Mouse (Mus musculus): Measurements from ENCODE around the gene Timm22.

Timm22 gene

DNA sequence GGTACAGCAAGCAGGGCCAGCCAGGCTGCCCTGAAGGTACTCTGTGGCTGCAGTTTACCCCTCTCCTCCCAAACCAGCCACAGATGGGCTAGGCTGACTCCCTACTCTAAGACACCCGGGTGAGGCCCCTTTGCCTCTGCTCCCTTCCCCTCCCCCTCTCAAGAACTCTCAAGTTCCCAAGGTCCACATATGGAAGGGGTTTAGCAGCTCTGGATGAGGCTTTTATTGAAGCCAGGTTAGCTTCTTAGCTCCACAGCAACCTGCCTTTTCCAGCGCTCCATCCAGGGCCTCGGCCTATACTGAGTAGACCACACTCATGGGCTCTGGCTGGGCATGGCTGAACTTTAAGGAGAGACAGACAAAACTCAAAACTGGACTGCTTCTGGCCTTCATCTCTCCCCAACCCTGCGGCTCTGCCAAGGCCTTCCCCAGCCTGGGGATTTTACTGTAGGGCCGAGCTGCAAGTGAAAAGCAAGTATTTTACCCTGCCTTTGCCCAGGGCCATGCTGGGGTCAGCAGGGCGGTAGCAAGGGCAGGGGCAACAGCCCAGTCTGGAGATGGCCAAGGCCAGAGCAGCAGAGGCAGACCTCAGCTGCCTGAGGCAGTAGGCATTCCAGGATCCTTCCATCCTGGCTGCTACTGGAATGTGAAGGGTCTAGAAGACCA, 23.3 kb downstream of the Timm22 start:
- no peak for DNase-seq (ENCODE audit: low read depth, low spot score)

DNA sequence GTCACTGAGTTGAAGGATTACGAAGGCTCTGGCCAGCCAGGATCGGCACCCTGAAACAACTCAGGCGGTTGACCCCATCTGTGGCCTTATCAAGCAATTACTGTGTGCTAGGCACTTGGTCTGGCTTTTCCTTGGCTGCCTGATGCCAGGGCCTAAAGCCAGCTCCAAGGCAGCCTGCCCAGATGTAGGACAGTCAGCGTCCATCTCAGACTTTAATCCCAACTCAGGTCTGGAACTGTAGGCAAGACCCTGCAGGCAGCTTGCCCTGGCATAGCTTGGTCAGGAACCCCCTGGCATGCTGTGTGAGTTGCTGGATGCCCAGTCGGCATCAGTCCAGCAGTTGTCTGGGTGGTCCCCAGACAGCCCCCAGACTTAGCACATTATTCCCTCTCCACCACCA, 29.3 kb downstream of the Timm22 start:
- DNase-seq (ENCODE audit: low read depth, low spot score): no peak

GRCm38 (mm10) chr11:76436864-76437437, 30.2 kb downstream of the Timm22 start:
- DNase-seq (ENCODE audit: low read depth, low spot score): no peak

DNA sequence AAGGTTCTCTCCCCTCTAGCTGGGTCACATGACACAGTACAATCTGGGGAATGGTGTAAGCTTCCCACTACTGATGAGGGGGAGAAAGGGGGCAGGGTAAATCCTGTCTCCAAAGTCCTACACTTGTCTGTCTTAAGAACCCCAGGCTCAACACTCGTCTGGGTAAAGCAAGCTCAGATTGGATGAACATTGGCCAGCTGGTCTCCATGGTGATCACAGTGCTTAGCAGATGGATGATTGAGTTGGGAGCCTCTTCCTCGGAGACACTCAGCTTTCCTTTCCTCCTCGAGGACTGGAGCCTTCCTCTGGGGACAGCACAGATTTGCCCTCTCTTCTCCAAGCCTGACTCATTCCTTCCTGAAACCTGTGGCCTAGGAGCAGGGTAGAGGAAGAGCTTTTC, 32.9 kb downstream of the Timm22 start:
- DNase-seq (ENCODE audit: low read depth, low spot score): no peak

GRCm38 (mm10) chr11:76445459-76445858, 38.7 kb downstream of the Timm22 start:
- no peak for DNase-seq (ENCODE audit: low read depth, low spot score)

- DNase-seq (ENCODE audit: low read depth, low spot score): no peak
Measured at GRCm38 (mm10) chr11:76446251-76446650, 39.5 kb downstream of the Timm22 start.

DNA sequence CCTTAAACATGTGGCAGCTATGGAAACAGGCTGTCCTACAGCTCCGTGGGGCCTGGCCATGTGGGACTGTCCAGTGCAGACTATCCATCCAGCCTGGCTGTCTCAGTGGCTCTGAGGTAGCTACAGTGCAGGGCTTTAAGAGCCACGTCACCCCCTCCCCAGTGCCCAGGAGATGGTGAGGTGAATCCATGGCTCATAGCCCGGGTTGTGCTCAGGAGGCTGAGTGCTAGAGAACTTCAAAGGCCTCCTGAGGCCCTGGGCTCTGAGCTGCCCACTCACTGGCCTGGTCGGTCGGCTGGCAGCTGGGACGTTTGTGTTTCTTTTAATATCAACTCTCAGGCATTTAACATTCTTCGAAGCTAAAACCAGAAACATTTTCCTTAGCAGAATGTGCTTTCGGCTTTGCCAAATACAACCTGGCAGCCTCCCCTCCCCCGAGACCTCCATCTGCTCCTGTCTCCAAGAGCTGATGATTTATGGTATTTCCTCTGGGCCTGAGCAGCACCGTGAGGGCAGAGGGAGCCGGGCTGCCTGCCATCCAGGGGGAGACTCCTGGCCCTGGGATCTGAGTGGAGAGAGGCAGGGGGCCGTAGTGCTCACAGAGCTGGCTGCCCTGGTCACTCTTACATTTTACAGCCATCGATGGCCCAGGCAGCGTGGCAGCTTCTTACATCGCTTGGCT, 42.9 kb downstream of the Timm22 start:
- DNase-seq (ENCODE audit: low read depth, low spot score): no peak

DNA sequence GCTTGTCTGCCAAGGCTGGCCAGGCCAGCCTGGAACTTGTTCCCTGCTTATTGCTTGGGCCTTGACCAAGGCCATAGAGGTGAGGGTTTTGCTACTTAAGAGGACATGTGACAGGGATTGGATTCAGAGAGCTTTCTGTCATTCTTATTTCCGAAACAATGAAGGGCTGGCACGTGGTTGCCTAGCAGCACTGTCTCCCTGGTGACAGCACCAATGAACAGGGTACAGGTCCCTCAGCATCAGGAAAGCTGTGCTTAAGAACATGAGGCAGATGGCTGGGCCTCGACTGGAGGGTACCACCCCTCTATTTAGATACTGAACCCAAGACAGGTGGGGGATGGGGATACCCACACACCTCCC, 43.4 kb downstream of the Timm22 start:
- no peak for DNase-seq (ENCODE audit: low read depth, low spot score)

DNA sequence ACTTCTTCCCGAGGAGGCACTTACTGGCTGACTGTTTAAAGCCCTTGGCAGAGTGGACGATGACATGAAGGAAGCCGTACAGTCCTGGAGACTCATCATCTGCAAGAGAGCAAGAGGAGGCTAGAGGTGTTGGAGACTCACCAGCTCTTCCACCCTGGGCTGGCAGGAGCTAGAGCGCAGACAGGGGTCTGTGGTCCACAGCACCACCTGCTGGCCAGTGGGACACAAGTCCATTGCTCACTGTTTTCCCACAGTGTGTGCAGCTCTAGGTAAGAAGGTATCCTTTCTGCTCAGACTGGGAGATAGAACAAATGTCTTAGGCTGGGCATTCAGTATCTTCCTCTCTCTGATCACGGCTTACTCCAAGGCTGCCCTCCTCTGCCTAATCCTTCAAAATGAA, 47.7 kb downstream of the Timm22 start:
- no peak for DNase-seq (ENCODE audit: low read depth, low spot score)

GRCm38 (mm10) chr11:76456233-76456632, 49.5 kb downstream of the Timm22 start:
- DNase-seq (ENCODE audit: low read depth, low spot score): peak; percentile 31

DNA sequence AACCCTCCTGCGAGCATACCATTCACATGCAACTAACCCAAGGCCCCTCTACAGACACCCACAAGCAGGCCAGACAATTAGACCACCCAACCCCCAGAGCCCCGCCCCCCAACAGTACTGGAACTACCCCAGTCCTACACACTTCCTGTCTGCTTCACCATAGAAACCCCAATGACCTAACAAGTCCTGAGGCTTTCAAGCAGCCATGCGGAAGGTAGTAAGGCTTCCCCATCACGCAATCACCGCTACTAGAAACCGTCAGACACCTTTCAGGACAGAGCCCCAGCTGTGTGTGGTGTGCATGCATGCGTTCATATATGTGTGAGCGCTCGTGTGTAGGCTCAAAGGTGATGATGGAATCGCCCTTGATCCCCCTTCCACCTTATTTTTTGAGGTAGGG, 50.1 kb downstream of the Timm22 start:
- DNase-seq (ENCODE audit: low read depth, low spot score): no peak

DNA sequence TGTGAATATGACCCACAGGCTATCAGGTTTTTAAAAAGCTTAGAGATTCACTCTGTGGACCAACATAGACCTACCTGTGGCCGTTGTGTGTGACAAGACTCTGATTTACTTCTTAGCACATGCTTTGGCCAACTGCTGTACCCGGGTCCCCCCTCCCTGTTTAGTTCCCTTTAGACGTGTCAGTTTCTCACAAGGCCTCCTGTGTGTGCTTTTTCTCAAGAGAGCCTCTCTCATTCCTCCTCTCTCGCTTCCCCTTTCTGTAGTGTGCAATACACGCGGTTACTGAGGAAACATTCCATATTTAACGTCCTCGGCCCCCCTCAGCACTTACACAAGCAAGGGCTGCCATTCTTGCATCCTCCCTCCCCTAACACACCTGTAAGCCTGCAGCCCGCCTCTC, 52.0 kb downstream of the Timm22 start:
- DNase-seq (ENCODE audit: low read depth, low spot score): no peak

- DNase-seq (ENCODE audit: low read depth, low spot score): no peak
Measured at GRCm38 (mm10) chr11:76459489-76459888, 52.7 kb downstream of the Timm22 start.

DNA sequence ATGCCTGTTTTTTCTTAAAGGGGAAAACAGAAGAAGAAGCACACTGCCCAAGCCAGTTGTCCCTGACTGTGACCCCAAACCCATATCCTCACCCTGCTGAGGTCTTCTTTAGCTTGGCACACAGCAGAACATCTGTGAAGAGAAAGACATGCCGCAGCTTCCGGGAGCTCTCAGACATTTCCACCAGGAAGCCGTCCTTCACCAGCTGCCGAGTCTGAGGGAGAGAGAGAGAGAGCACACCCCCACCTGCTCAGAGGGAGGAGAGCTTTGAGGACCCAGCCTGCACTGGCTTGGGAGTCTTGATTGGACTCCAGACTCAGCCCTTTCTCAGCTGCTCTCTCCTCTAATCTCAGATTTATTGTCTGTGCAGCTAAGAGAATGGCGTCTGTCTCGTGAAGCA, 54.4 kb downstream of the Timm22 start:
- no peak for DNase-seq (ENCODE audit: low read depth, low spot score)

DNA sequence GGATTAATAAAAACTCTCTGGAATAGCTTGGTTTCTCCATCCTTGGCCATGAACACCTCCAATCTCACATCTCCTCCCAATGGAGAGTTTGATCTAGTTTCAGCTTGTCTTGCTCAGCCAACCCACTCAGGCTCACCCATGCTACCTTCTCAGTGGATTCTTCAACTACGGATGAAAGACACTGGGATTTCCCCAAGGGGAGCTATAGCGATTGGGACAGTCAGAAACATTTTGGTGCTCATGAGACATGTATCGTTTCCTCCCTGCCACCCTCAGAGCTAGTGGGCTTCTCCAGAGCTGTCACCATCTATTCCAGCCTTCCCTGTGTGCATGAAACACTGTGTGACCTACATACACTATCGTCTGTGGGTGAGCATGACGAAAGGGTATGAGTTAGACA, 54.9 kb downstream of the Timm22 start:
- DNase-seq (ENCODE audit: low read depth, low spot score): no peak

GRCm38 (mm10) chr11:76465879-76466278, 59.1 kb downstream of the Timm22 start:
- DNase-seq (ENCODE audit: low read depth, low spot score): no peak
